Mouse (Mus musculus): ENCODE data around the gene Pigk.

Pigk gene

DNA sequence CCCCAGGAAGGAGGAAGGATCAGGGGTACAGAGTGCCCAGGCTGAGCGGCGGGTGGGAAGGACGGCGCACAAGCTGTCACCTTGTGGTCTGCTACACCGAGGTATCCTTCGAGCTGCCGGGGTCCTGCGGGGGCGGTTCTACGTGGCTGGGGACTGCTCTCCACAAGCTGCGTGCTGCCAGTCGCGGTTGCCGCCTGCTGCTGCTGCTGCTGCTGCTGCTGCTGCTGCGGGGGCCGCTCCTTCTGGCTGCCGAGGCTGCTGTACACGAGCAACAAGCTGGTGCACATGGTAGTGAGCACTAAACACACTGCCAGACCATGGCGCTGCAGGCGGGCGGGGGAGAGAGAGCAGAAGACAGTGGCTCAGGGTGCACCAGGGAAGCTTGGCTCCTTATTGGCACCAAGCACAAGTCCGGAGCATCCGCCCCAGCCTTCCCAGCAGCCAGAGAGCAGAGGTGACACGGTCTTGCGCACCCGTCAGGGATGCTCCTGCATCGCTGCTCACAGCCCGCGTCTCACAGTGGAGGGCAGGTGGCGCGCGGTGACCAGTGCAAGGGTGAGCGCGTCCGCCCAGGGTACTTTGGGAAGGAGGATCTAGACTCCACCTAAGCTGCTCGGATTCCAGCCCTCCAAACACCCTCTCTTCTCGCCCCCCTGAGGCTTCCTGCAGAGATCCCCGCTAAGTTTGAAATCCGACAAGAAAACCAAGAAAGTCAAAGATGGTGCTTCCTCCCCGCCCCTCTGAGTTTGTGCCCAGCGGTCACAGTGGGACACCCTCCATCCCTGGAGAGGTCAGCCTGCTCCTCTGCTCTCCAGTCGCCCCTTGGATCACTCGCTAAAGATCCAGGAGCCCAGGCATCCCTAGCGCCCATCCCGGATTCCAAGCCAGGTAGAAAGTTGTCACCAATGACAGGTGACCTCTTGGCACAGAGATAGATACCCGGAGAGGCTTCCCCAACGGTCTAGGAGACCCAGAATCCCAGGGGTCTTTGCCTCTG lies 267.4 kb downstream of the Pigk start:
- peak; percentile 62 for DNase-seq (ENCODE audit: low read depth, low spot score)

DNA sequence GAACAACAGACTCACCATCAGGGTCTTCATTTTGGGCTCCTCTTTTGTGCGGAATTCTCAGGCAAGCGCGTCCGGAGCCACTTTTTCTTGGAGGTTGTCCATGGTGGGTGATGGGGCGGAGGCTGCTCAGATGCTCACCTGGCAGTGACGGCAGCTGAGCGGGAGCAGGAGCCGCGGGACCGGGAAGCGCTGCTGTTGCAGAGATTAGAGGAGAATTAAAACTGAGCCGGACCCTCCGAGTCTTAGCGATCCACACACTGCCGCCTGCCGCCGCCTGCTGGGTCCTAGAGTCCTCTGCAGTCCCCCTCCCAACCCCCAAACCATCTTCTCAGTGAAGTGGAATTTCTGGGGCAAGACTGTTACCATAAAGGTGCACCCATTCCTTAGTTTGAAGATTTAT lies 268.1 kb downstream of the Pigk start, which contains the start of gene St6galnac5:
Gene St6galnac5, minus strand, starts transcription at position 259 of the 400 bp plus-strand sequence.
- DNase-seq (ENCODE audit: low read depth, low spot score): peak; percentile 51

DNA sequence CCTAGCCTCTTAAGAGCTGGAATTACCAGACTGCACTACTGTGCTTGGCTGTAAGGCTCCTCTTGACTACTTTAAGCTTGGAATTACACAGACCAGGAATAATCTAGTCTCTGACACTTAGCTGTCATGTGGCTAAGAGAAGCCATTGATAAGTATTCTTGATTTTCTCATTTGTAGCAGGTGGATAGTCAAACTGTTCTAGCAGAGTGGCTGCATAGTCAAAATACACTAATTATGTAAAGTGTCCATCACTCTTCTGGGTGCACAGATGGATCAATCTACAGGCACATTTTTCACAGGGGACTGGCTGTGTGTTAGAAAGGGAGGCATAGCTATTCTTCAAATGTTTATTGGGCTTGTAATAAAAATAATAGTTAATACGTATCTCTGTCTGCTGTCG lies 276.9 kb downstream of the Pigk start:
- DNase-seq (ENCODE audit: low read depth, low spot score): no peak

DNA sequence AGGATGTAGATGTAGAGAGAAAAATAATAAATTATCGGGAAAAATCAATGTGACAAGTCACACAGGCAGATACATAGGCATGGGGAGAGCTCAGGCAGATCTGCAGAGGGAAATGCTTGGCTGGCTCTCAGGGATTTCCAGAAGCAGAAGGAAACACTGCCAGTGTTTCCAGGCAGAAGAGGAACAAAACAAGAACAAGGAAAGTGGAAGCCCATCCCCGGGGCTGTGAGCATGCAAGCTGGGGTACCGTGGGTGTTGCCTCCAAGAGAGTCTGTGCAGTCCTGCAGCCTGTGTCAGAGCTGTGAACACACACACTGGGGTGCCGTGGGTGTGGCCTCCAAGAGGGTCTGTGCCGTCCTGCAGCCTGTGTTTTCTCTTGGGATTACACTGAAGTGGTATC lies 279.7 kb downstream of the Pigk start:
- DNase-seq (ENCODE audit: low read depth, low spot score): no peak

DNA sequence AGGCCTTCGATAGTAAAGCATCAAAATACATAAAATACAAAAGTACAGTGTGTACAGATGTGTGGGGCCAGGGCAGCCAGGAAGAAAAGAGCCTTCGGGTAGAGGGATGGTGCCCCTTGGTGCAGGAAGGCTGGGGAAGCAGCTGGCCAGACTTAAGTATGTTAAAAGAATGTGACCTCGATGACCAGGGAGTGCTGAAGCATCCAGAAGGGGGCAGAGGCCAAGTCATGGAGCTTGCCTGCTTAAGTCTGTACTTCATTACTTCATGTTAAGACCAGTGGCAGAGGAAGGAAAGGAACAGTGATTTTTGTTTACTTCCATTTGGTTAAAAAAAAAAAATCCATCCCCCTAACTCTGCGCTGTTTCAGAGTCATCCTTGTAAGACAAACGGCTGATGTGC lies 284.2 kb downstream of the Pigk start:
- no peak for DNase-seq (ENCODE audit: low read depth, low spot score)

DNA sequence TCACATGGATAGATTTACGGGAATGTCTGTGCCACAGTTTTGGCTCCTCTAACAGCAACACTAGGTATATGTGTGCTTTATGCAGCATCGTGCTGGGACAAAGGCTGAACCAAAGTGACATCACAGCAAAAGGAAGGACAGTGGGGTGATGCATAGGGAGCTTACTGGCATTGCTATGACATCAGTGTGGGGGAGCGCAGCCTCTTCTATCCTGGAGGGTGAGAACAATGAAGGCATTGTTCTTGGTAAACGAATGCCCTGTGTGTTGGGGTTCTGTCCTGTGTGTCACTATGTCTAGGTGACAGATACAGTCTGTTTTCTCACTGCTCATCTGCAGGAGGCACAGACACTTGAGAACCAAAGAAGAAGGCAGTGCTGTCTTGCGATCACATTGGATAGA lies 285.0 kb downstream of the Pigk start:
- DNase-seq (ENCODE audit: low read depth, low spot score): no peak

DNA sequence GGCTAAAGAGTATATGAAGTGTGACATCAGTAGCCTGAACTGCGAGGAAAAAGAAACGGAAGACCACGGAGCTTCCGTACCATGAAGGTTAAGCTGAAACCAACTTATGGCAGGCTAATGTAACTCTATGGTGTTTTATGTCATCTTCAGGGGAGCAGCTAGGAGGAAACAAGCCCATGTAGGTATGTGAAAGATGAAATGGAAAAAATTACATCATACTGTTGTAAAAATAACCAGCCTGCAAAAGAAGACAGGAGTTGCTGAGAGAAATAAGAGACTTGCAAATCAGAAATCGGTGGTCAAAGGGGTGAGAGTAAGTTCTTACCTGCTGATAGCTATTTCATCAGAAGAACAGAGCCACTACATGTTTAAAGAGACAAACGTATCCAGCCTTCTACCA lies 293.0 kb downstream of the Pigk start:
- DNase-seq (ENCODE audit: low read depth, low spot score): no peak

DNA sequence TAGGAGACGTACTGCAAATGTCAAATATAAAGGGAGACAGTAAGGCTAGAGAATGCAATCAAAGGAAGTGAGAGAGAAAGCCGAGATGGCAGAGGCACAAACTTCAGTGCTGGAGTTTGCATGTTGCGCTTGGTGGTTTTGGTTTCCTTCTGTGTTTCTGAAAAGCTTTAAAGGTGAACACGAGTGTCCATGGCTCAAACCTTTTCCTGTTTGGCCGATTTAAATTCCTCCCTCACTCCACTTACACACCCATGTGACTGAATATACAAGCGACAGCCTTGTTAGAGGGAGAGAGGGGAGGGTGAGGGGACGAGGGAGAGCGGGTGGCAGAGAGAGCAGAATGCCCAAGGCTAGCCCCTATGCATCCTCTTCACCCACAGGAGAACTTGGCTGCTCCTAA lies 302.5 kb downstream of the Pigk start:
- DNase-seq (ENCODE audit: low read depth, low spot score): no peak

DNA sequence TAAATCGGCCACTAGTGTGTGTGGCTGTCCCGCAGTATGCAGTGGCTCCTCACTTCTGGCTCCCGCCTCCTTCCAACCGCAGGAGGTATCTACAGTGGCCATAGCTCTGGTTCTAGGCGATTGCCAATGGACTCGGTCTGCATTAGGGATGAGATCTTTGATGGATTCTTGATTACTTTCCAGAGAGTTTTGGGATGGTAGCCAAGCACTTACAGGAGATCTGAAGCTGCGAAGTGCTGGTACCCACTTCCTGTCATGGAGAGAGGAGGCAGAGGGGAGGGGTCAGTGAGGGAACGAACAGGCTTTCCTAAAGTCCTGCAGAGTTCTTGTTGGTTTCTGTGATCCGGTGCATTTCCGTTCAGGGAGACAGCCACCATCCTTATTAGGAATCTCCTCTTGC lies 304.2 kb downstream of the Pigk start:
- no peak for DNase-seq (ENCODE audit: low read depth, low spot score)

DNA sequence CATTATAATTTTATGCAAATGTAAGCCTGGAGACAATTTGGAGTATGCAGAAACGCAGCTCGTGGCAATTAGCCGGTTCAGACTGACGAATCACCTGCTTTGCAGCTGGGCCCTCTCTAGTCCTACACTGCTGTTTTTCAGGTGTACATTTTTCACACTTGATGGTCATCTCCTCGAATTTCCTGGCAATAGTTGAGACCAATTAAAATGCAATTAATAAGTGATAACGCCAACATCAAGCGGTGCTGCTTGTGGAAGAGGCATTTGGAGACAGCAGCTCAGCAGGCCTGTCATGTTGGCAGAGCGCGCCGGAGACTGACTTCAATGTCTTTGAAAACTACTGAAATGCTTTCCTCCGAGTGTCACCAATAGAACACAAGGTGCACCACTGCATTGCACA lies 310.1 kb downstream of the Pigk start:
- no peak for DNase-seq (ENCODE audit: low read depth, low spot score)

Data from ZHBTc4 (cell line).